Mouse (Mus musculus): ENCODE measurements around the gene Grin2d.

Grin2d gene

GRCm38 (mm10) chr7:45897258-45897757, 19.1 kb upstream of the Grin2d start:
- peak in 1 of 2 experiments; percentile 61 for DNase-seq (ENCODE audit: low spot score in 2 of 2)

- DNase-seq (ENCODE audit: low spot score in 2 of 2): peak; percentile 94 to 97
Observed at GRCm38 (mm10) chr7:45896517-45897257, 18.5 kb upstream of the Grin2d start, which contains the start of the genes Syngr4 and Tmem143. TSS of gene Syngr4 (minus strand) at chr7:45896714. TSS of gene Tmem143 (plus strand) at chr7:45896941.

- DNase-seq (ENCODE audit: low spot score in 2 of 2): no peak
Observed at GRCm38 (mm10) chr7:45895931-45896516, 17.8 kb upstream of the Grin2d start.

GRCm38 (mm10) chr7:45892651-45893050, 14.5 kb upstream of the Grin2d start:
- no peak for DNase-seq (ENCODE audit: low spot score in 2 of 2)

GRCm38 (mm10) chr7:45887246-45887645, 9.1 kb upstream of the Grin2d start:
- DNase-seq (ENCODE audit: low spot score in 2 of 2): no peak

- DNase-seq (ENCODE audit: low spot score in 2 of 2): no peak
Observed at GRCm38 (mm10) chr7:45881011-45881410, 2.8 kb upstream of the Grin2d start.

- no peak for DNase-seq (ENCODE audit: low spot score in 2 of 2)
Observed at GRCm38 (mm10) chr7:45880531-45880930, 2.4 kb upstream of the Grin2d start.

- DNase-seq (ENCODE audit: low spot score in 2 of 2): no peak
Observed at GRCm38 (mm10) chr7:45876895-45877294, 1.3 kb downstream of the Grin2d start.

GRCm38 (mm10) chr7:45873061-45873947, 4.9 kb downstream of the Grin2d start:
- DNase-seq (ENCODE audit: low spot score in 2 of 2): peak in 1 of 2 experiments; percentile 57

GRCm38 (mm10) chr7:45872624-45873023, 5.6 kb downstream of the Grin2d start, which contains the start of gene Kdelr1:
TSS of gene Kdelr1 (plus strand) at chr7:45872772.
- peak; percentile 60 to 93 for DNase-seq (ENCODE audit: low spot score in 2 of 2)

GRCm38 (mm10) chr7:45870282-45871058, 7.7 kb downstream of the Grin2d start:
- DNase-seq (ENCODE audit: low spot score in 2 of 2): no peak

- DNase-seq (ENCODE audit: low spot score in 2 of 2): no peak
Observed at GRCm38 (mm10) chr7:45869787-45870186, 8.4 kb downstream of the Grin2d start.

GRCm38 (mm10) chr7:45869107-45869670, 9.0 kb downstream of the Grin2d start:
- DNase-seq (ENCODE audit: low spot score in 2 of 2): no peak

GRCm38 (mm10) chr7:45867871-45868270, 10.3 kb downstream of the Grin2d start:
- no peak for DNase-seq (ENCODE audit: low spot score in 2 of 2)

GRCm38 (mm10) chr7:45865925-45866910, 12.0 kb downstream of the Grin2d start:
- DNase-seq (ENCODE audit: low spot score in 2 of 2): peak; percentile 36 to 75

GRCm38 (mm10) chr7:45864435-45864834, 13.7 kb downstream of the Grin2d start:
- DNase-seq (ENCODE audit: low spot score in 2 of 2): no peak

- no peak for DNase-seq (ENCODE audit: low spot score in 2 of 2)
Observed at GRCm38 (mm10) chr7:45862804-45863203, 15.4 kb downstream of the Grin2d start.

- DNase-seq (ENCODE audit: low spot score in 2 of 2): no peak
Observed at GRCm38 (mm10) chr7:45859008-45859407, 19.2 kb downstream of the Grin2d start.

Data from left cerebral cortex, adult 9 months (tissue).